Mouse (Mus musculus) gastrocnemius, postnatal 4 days (tissue): ENCODE measurements around the gene Ovol3. TPM values are rescaled to one million over a fixed set of nuclear protein-coding genes. Genes with fewer than 3 reads are reported as not detected.
"Not testable (repeated sequence)": the region's sequence is repeated elsewhere in the genome, so short reads cannot be mapped to it uniquely, and the experiment has no call there.

Experiments used
- DNase-seq, 2 experiments: peaks; one replicate each; pipeline ENCODE4 v3.0.0; 2021 to 2022; ENCODE audit warnings: low spot score in 2 of 2, mixed read lengths in 2 of 2
- total RNA-seq, 2 experiments: library from RNA; stranded (reverse); gene quantifications; 2 replicates each; pipeline ENCODE4 v1.2.3; 2021

Gene Ovol3
- total RNA-seq, 2 experiments from 2014 or later = 0.78 TPM

GRCm38 (mm10) chr7:30231328-30231668, 4.2 kb downstream of the Ovol3 start:
- no peak for DNase-seq

DNA sequence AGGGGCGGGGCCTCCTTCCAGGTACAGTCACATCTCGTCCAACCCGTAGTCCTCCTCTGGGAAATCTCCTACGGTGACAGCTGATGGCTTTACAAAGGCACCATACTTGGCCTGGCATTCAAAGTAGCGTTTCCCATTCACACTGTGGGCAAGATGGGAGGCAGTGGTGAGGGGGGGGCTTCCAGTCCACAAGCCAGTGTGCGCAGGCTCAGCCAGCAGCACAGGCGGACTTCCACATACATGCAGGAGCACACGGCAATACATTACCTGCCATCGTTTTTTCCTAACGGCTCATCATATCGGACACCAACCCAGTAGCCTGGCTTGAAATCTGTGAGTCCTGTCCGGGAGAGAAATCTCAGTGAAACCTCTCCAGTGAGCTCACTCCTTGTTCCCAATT, 11.3 kb downstream of the Ovol3 start:
- DNase-seq = no peak

DNA sequence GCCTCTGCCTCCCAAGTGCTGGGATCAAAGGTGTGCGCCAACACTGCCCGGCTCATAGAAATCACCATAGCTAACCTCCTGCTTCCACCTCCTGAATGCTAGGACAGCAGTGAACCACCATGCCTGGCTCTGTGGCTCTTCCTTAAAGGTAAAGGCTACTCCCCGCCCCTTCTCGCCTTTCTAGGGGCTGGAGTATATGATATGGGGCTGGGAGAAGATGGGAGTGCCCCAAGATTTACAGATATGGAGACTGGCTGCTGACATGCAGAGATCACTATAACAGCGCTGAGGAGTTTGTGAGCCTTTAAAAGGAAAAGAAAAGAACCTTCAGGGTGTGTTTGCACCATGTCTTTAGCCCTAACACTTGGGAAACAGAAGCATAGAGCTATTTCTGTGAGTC, 13.3 kb downstream of the Ovol3 start:
- no peak for DNase-seq

- DNase-seq = peak in 1 of 2 experiments; percentile 5
These were observed 14.1 kb downstream of the Ovol3 start for GRCm38 (mm10) chr7:30221433-30221832.

GRCm38 (mm10) chr7:30220008-30220356, 15.5 kb downstream of the Ovol3 start:
- no peak for DNase-seq

GRCm38 (mm10) chr7:30219293-30220007, 16.1 kb downstream of the Ovol3 start:
- peak in 1 of 2 experiments; percentile 44 for DNase-seq

DNA sequence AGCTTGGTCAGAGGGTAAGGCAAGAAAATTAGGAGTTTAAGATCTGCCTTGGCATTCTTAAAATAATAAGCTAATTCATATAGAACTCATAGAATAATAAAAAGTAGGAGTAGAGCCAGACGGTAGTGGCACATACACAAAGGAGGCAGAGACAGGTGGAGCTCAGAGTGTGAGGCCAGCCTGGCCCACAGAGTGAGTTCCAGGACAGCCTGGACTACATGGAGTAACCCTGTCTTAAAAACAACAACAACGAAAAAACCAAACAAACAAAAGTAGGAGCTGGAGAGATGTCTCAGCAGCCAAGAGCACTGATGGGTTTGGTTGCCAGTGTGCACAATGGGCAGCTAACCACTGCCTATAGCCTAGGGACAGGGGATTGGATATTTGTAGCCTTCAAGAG, 18.2 kb downstream of the Ovol3 start:
- DNase-seq = no peak

- DNase-seq = peak; percentile 65 to 74
These were observed 18.8 kb downstream of the Ovol3 start for GRCm38 (mm10) chr7:30216723-30217151.

GRCm38 (mm10) chr7:30215875-30216274, 19.6 kb downstream of the Ovol3 start:
- DNase-seq = no peak

- DNase-seq = no peak
These were observed 21.6 kb downstream of the Ovol3 start for GRCm38 (mm10) chr7:30213881-30214280.

DNA sequence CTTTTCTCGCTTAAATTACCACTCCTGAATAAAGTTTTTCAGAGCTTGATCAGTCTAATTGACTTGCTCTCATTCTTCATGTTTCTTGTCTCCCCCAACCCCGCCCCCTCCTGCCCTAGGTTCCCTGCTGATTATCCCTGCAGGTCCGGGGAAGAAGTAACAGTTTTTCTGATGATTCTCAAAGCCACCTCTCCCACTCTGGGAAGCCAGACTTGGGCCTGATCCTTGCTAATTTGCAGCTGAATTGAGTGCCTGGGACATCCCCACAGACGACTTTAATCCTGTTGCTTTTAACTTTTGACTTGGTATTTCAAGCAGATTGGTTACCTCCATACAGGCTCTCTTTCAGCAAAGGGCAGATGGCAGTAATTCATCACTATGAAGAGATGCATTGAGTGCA, 24.5 kb downstream of the Ovol3 start:
- no peak for DNase-seq

GRCm38 (mm10) chr7:30206364-30206763, 29.2 kb downstream of the Ovol3 start:
- not testable (repeated sequence) for DNase-seq

GRCm38 (mm10) chr7:30205383-30205782, 30.1 kb downstream of the Ovol3 start:
- DNase-seq = peak in 1 of 2 experiments; percentile 57

DNA sequence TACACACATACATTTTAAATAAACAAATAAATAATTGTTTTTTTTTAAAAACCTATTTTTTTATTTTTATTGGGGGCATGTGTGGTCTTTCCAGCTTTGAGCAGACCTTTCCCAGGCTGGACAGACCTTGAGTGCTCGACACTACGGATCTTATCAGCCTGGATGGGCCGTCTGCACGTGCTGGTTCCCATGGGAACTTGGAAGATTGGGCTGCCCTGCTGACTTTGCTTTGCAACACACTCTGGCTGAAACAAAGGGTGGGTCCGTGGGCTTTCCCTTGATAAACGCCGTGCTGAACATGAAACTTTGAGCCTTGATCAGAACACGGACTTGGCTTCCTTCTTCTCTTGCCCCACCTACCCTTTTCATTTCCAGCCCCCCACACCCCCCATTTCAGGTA, 31.1 kb downstream of the Ovol3 start:
- DNase-seq = no peak

DNA sequence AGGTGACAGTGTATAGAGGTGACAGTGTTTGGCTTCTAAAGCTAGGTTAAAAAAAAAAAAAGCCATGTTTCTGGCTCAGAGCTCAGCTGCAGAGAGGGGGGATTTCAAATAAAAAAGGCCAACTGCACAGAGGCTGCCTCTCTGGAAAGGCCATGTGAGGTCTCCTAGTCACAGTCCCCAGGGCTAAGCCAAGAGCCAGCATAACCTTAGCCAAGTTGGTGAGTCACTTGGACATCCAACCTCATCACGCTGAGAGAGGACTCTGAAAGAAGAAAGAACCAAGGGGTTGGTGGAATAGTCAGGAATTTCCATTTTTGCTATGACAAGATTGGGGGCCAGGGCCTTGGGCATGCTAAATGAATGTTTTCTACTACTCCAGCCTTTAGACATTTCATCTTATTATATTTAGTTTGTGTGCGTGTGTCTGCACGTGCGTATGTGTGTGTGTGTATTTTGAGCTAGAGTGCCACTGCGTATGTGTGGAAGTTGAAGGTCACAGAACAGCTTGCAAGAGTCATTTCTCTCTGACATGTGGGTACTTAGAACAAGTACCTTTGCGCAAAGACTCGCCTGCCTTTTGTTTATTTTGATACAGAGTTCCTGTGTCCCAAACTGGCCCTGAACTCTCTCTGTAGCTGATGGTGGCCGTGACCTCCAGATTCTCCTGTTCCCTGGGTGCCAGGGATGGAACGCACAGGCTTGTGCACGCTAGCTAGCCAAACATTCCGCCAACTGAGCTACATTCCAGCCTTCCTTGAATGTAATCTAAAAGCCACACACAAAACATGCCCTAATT, 32.4 kb downstream of the Ovol3 start:
- peak in 1 of 2 experiments; percentile 33 for DNase-seq

GRCm38 (mm10) chr7:30200661-30201060, 34.9 kb downstream of the Ovol3 start:
- not testable (repeated sequence) for DNase-seq

DNA sequence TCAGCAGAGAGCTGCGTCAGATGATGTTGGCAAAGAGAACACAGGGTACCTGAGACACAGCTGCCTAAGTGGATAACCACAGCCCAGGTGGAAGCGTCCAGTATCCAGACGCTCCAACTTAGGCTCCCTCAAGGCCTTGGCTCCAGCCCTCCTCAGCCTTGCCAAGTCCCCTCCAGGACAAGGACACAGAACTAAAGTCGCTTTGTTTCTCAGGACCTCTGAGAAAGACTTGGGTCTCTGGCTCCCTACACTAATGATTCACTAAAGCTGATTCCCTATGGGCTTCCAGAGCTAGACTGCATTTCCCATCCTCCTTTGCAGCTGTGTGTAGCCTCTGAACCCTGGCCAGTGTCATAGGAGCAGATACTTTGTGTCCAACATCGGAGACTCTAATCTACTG, 35.3 kb downstream of the Ovol3 start:
- peak in 1 of 2 experiments; percentile 7 for DNase-seq

DNA sequence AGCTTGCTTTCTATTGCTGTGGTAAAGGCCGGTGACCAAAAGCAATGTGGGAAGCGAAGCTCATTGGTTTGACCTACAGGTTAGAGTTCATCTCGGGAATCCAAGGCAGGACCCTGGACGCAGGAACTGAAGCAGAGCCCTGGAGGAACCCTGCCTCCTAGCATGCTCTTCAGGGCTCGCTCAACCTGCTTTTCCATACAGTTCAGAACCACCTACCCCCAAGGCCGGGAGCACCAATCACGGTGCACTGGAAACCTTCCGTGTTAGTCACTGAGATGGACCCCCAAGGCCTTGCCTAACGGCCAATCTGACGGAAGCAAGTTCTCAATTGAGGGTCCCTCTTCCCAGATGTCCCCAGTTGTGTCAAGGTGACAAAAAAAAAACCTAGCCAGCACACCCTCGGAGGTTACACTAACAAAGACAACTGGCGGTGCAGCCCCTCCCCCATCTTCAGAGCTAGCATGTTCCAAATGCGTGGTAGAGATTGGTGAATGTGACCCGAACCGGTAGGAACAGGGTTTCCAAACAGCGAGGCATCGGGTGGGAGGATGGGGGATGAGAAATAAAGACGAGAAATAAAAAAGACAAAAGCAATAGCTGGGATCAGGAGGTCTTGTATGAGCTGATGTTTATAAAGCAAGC, 35.9 kb downstream of the Ovol3 start:
- DNase-seq = peak in 1 of 2 experiments; percentile 6

DNA sequence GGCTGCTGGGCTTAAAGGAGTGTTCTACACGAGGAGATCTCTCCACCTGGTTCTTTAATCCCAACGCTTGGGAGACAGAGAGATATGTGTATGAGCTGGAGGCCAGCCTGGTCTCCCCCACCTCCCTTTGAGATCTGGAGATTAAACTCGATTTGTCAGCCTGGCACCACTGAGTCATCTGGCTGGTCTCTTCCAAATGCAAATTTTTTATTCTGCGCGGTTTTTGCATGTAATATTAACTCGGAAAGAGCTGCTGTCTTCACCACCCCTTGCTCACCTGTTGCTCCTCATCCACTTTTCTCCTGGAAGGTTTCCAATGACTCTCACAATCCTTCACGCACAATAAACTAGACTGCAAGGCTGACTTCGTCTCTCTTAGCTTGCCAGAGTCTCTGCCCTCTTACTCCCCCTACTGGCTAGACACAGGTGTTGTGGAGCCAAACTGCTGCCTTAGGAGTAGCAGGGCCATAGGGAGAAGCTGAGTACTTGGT, 37.0 kb downstream of the Ovol3 start, which contains the start of gene Capns1:
Gene Capns1 (minus strand): TSS at position 331 of the 491 bp plus-strand sequence.
- peak in 1 of 2 experiments; percentile 46 for DNase-seq

DNA sequence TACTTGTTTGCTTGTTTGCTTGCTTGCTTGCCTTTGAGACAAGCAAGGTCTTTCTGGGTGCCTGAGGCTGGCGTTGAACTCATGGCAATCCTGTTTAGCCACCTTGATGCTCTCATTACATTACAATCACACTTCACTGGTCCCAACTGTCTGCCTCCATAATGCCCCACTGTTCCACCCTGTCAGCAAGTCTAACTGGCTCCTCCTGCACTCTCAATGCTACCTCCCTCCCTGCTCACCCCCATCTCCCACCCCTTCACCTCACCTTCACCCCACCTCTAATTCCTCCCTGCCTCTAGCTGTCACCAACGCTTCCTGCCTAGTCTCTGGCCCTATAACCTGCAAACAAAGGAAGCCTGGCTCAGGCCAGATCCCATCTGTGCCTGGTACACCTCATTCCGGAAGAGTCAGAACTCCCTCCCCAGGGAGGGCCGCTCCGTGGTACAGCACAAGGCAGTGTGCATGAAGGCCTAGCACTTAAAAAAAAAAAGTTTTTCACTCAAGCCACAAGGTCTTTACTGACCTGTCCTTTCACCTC, 37.9 kb downstream of the Ovol3 start:
- no peak for DNase-seq

DNA sequence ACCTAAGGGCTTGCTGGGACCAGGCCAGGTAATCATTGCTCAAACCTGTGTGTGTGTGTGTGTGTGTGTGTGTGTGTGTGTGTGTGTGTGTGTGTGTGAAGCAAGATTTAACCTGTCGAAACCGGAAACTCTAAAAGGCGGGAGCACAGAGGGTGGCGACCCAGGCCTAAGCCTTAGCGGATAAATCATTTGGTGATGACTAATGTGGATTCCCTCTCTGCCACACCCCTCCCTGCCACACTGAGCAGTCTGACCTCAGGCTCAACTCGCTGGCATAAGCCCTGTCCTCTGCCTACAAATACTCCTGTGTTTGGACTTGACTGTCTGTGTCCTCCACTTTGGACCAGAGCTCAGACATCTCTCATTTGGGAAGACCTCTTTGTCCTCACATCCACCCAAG, 39.4 kb downstream of the Ovol3 start:
- DNase-seq = no peak

- DNase-seq = no peak
These were observed 40.1 kb downstream of the Ovol3 start for GRCm38 (mm10) chr7:30195461-30195860.
